9 mouse cellular contexts compared by ENCODE assay signal in genomic region chr15:99001451-99001931, GRCm38 (mm10). TPM values are rescaled to one million over a fixed set of nuclear protein-coding genes. Genes with fewer than 3 reads are reported as not detected.
DNase-seq lines count a peak whose midpoint lies in the region; ATAC-seq and TF ChIP-seq lines count a peak whose summit lies in the region.
"Had no signal": no experiment of that assay in that cellular context is flagged by ENCODE, and none has a peak within 500 bp of the region (broad histone marks: within the 10 kb centered on the region; RNA-seq: fewer than 3 reads in every experiment).

No protein-coding gene starts in this region.

- DNase-seq in neural tube, embryonic 11.5 days (ENCODE audit: low spot score) = no peak
- DNase-seq in neural tube, embryonic 10.5 days (ENCODE audit: extremely low spot score, low spot score) = no peak
- no peak for DNase-seq in hindbrain, postnatal 0 days (ENCODE audit: low spot score)
- DNase-seq in liver, postnatal 0 days = no peak
- DNase-seq in T-cell, adult 2 months (ENCODE audit: low spot score) = no peak
- DNase-seq in cerebellum, adult 18-20 months = no peak
- no peak for DNase-seq in thymus, postnatal 36 days

- H3K9ac ChIP-seq in neural tube, embryonic 11.5 days (ENCODE audit: low read length) = no peak overlapping the region
- no peak overlapping the region for H3K9ac ChIP-seq in hindbrain, postnatal 0 days (replicated peaks; ENCODE audit: low read length)
- no peak overlapping the region; the same call in none of the 2 replicates for H3K9ac ChIP-seq in liver, postnatal 0 days (replicated peaks)

- WGBS in neural tube, embryonic 11.5 days = 21% methylated on average over 17 of the region's 17 CpGs
- WGBS in hindbrain, postnatal 0 days = 16% methylated on average over 17 of the region's 17 CpGs
- 17% methylated on average over 17 of the region's 17 CpGs for WGBS in liver, postnatal 0 days (ENCODE audit: insufficient replicate concordance)

- no peak for ATAC-seq in neural tube, embryonic 11.5 days (ENCODE audit: insufficient read depth, low FRiP score, low TSS enrichment)
- 0 out of 2 replicates have a peak, but pooled peaks have one; percentile 11 for ATAC-seq in erythroblast, adult 5-6 weeks (replicated peaks; ENCODE audit: low FRiP score, poor library complexity, severe bottlenecking)
- ATAC-seq in hindbrain, postnatal 0 days = peak; percentile 62; the same call in 1 of the 2 replicates
- peak; percentile 35 for ATAC-seq in liver, postnatal 0 days

- TF ChIP-seq EP300 in liver, postnatal 0 days (IDR thresholded peaks at IDR 0.05; ENCODE audit: low read depth) = no peak

- no peak overlapping the region for H3K4me3 ChIP-seq in neural tube, embryonic 11.5 days (ENCODE audit: low read depth, low read length)
- H3K4me3 ChIP-seq in hindbrain, postnatal 0 days (ENCODE audit: low read length) = peak overlapping the region; percentile 21; the same call in 1 of the 2 replicates
- peak overlapping the region; percentile 24 for H3K4me3 ChIP-seq in liver, postnatal 0 days (ENCODE audit: low read depth, low read length)
- H3K4me3 ChIP-seq: megakaryocyte, embryonic 14.5 days had no signal

- no peaks in the 10 kb centered on the region for H3K27me3 ChIP-seq in neural tube, embryonic 11.5 days (ENCODE audit: control insufficient read depth, insufficient read depth, low read length)
- no peaks in the 10 kb centered on the region for H3K27me3 ChIP-seq in hindbrain, postnatal 0 days (ENCODE audit: insufficient read depth, low read length)
- no peaks in the 10 kb centered on the region for H3K27me3 ChIP-seq in liver, postnatal 0 days (ENCODE audit: insufficient read depth, low read length)

- H3K4me1 ChIP-seq in neural tube, embryonic 11.5 days (ENCODE audit: control insufficient read depth, insufficient read depth, low read length) = 0 out of 2 replicates have a peak, but pooled peaks cover 2% of the 10 kb centered on the region
- H3K4me1 ChIP-seq in hindbrain, postnatal 0 days (ENCODE audit: insufficient read depth, low read length) = peaks cover 5% of the 10 kb centered on the region; the same call in 1 of the 2 replicates
- peaks cover 10% of the 10 kb centered on the region for H3K4me1 ChIP-seq in liver, postnatal 0 days (ENCODE audit: insufficient read depth)

- no peaks in the 10 kb centered on the region for H3K36me3 ChIP-seq in neural tube, embryonic 11.5 days (ENCODE audit: control insufficient read depth, insufficient read depth, low read length)
- H3K36me3 ChIP-seq in hindbrain, postnatal 0 days (ENCODE audit: insufficient read depth, low read length) = no peaks in the 10 kb centered on the region
- H3K36me3 ChIP-seq in liver, postnatal 0 days (replicated peaks; ENCODE audit: insufficient read depth, low read length) = no peaks in the 10 kb centered on the region

- 0 out of 2 replicates have a peak, but pooled peaks have one; percentile 4 for TF ChIP-seq CTCF in hindbrain, postnatal 0 days (IDR thresholded peaks at IDR 0.05; ENCODE audit: low read depth)
- peak; percentile 16; the same call in 1 of the 2 replicates for TF ChIP-seq CTCF in liver, postnatal 0 days (IDR thresholded peaks at IDR 0.05; ENCODE audit: low read depth)

- no peaks in the 10 kb centered on the region for H3K9me3 ChIP-seq in neural tube, embryonic 11.5 days (ENCODE audit: control insufficient read depth, low read length)
- no peaks in the 10 kb centered on the region for H3K9me3 ChIP-seq in hindbrain, postnatal 0 days (ENCODE audit: low read length)
- H3K9me3 ChIP-seq in liver, postnatal 0 days (ENCODE audit: low read length) = peaks cover 3% of the 10 kb centered on the region; the same call in 1 of the 2 replicates

- no peak overlapping the region for H3K27ac ChIP-seq in neural tube, embryonic 11.5 days (ENCODE audit: low read depth, low read length)
- no peak overlapping the region for H3K27ac ChIP-seq in hindbrain, postnatal 0 days
- H3K27ac ChIP-seq in liver, postnatal 0 days (ENCODE audit: low read depth) = no peak overlapping the region

- H3K4me2 ChIP-seq in neural tube, embryonic 11.5 days (ENCODE audit: low read depth) = 0 out of 2 replicates have a peak overlapping the region, but pooled peaks have one; percentile 15
- H3K4me2 ChIP-seq in hindbrain, postnatal 0 days (ENCODE audit: low read depth, low read length) = peak overlapping the region; percentile 51
- H3K4me2 ChIP-seq in liver, postnatal 0 days (ENCODE audit: low read depth, low read length) = peak overlapping the region; percentile 65

RNA-seq across cellular contexts. Expression of gene Tuba1c, which starts 28.2 kb away (rescaled TPM):
- 109 and 112 TPM in 2 replicates for polyA plus RNA-seq in neural tube, embryonic 11.5 days (2014; fragmentation: Nextera tagmentation; extraction: Ambion mirVana)
- 73.8 and 96.1 TPM in 2 replicates for total RNA-seq in erythroblast, adult 5-6 weeks (2015; ENCODE audit: low replicate concordance)
- total RNA-seq in erythroblast, adult 5-6 weeks (2017; ENCODE audit: low replicate concordance) = 36.4 and 46.4 TPM in 2 replicates
- total RNA-seq in hindbrain, postnatal 0 days (2014; rRNA removed) = 43.8 and 58.3 TPM in 2 replicates
- 24.0 and 24.2 TPM in 2 replicates for polyA plus RNA-seq in hindbrain, postnatal 0 days (2015; fragmentation: Nextera tagmentation; extraction: Ambion mirVana)
- 149 and 152 TPM in 2 replicates for polyA plus RNA-seq in liver, postnatal 0 days (2015; fragmentation: Nextera tagmentation; extraction: Ambion mirVana)

RNA-seq across cellular contexts. Expression of gene Tuba1a, which starts 48.0 kb away (rescaled TPM):
- 8,277 and 8,733 TPM in 2 replicates for polyA plus RNA-seq in neural tube, embryonic 11.5 days (2014; fragmentation: Nextera tagmentation; extraction: Ambion mirVana)
- total RNA-seq in erythroblast, adult 5-6 weeks (2015; ENCODE audit: low replicate concordance) = 15.3 and 19.6 TPM in 2 replicates
- 4.3 and 5.9 TPM in 2 replicates for total RNA-seq in erythroblast, adult 5-6 weeks (2017; ENCODE audit: low replicate concordance)
- 18,723 and 19,179 TPM in 2 replicates for total RNA-seq in hindbrain, postnatal 0 days (2014; rRNA removed)
- polyA plus RNA-seq in hindbrain, postnatal 0 days (2015; fragmentation: Nextera tagmentation; extraction: Ambion mirVana) = 11,647 and 12,500 TPM in 2 replicates
- 28.1 and 28.7 TPM in 2 replicates for polyA plus RNA-seq in liver, postnatal 0 days (2015; fragmentation: Nextera tagmentation; extraction: Ambion mirVana)

RNA-seq across cellular contexts. Expression of gene Gm49450, which starts 48.1 kb away (rescaled TPM):
- not detected in 2 replicates for polyA plus RNA-seq in neural tube, embryonic 11.5 days (2014; fragmentation: Nextera tagmentation; extraction: Ambion mirVana)
- total RNA-seq in erythroblast, adult 5-6 weeks (2015; ENCODE audit: low replicate concordance) = not detected in 2 replicates
- total RNA-seq in erythroblast, adult 5-6 weeks (2017; ENCODE audit: low replicate concordance) = 4.7 TPM in 1 of 2 replicates, not detected in the other
- total RNA-seq in hindbrain, postnatal 0 days (2014; rRNA removed) = 1,661 and 1,767 TPM in 2 replicates
- not detected in 2 replicates for polyA plus RNA-seq in hindbrain, postnatal 0 days (2015; fragmentation: Nextera tagmentation; extraction: Ambion mirVana)
- not detected in 2 replicates for polyA plus RNA-seq in liver, postnatal 0 days (2015; fragmentation: Nextera tagmentation; extraction: Ambion mirVana)

RNA-seq across cellular contexts. Expression of gene Prph, which starts 53.5 kb away (rescaled TPM):
- 38.7 and 54.0 TPM in 2 replicates for polyA plus RNA-seq in neural tube, embryonic 11.5 days (2014; fragmentation: Nextera tagmentation; extraction: Ambion mirVana)
- not detected in 2 replicates for total RNA-seq in erythroblast, adult 5-6 weeks (2015; ENCODE audit: low replicate concordance)
- total RNA-seq in erythroblast, adult 5-6 weeks (2017; ENCODE audit: low replicate concordance) = not detected in 2 replicates
- 62.6 and 70.9 TPM in 2 replicates for total RNA-seq in hindbrain, postnatal 0 days (2014; rRNA removed)
- polyA plus RNA-seq in hindbrain, postnatal 0 days (2015; fragmentation: Nextera tagmentation; extraction: Ambion mirVana) = 50.0 and 53.5 TPM in 2 replicates
- 0.53 and 0.85 TPM in 2 replicates for polyA plus RNA-seq in liver, postnatal 0 days (2015; fragmentation: Nextera tagmentation; extraction: Ambion mirVana)

Comparison
In these comparisons a context has a peak if more than half of its experiments do, and no peak if none do; other contexts are left out.
1. H3K4me2 ChIP-seq: peak in every context shown above with its lines; median percentile 65 in liver, postnatal 0 days; 51 in hindbrain, postnatal 0 days; 15 in neural tube, embryonic 11.5 days.
2. RNA of gene Tuba1a, which starts 48.0 kb away (polyA plus RNA-seq): 11,647 to 12,500 TPM in hindbrain, postnatal 0 days and 8,277 to 8,733 TPM in neural tube, embryonic 11.5 days; 28.1 to 28.7 TPM in liver, postnatal 0 days; every median in the first group is over 100 times any median in the second.